Mouse (Mus musculus) left cerebral cortex, postnatal 14 days (tissue): ENCODE data around the gene Pld4. TPM values are rescaled to one million over a fixed set of nuclear protein-coding genes. Genes with fewer than 3 reads are reported as not detected.

Experiments
- DNase-seq, 2 experiments: peaks; one replicate each; pipeline ENCODE4 v3.0.0; 2021 to 2022; ENCODE audit warnings: low spot score in 2 of 2, mixed read lengths in 1 of 2
- intact Hi-C: fragments of 180-260 bp; cut with DNase I; formaldehyde crosslinking; loops from one replicate; pipeline ENCODE4 v1.15.1; 2025
- total RNA-seq, 2 experiments: library from RNA; stranded (reverse); gene quantifications; 2 replicates each; pipeline ENCODE4 v1.2.3; 2021

The Pld4 gene
- total RNA-seq, 2 experiments from 2014 or later, result 9.8 to 11.4 TPM

DNA sequence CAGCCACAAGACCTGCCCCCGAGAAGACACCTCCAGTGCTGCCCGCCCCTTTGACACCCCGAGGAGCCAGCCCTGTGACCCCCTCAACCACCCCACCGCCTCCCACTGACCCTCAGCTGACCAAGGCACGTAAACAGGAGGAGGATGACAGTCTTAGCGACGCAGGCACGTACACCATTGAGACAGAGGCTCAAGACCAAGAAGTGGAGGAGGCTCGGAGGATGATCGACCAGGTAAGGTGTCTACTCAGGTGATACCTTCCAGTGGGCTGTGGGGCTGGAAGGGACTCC lies 23.9 kb upstream of the Pld4 start:
- no peak for DNase-seq
- intact Hi-C loops, result no loop called here

DNA sequence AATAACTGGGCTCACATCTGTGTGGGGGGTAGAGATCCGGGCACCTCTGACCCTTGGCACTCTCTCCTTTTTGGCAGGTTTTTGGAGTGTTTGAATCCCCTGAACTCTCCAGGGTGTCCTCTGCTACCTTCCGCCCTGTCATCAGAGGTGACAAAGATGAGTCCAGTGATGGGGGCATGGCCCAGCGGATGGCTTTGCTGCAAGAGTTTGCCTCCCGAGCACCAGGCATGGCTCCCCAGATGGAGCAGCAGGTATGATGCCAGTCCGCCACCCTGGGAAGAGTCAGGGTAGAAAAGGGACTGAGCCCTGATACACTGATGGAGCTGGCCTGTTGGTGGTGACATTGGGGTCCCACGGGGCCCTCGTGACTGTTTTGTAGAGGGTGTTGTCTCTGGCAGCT lies 23.4 kb upstream of the Pld4 start:
- intact Hi-C loops, result no loop called here
- no peak for DNase-seq

DNA sequence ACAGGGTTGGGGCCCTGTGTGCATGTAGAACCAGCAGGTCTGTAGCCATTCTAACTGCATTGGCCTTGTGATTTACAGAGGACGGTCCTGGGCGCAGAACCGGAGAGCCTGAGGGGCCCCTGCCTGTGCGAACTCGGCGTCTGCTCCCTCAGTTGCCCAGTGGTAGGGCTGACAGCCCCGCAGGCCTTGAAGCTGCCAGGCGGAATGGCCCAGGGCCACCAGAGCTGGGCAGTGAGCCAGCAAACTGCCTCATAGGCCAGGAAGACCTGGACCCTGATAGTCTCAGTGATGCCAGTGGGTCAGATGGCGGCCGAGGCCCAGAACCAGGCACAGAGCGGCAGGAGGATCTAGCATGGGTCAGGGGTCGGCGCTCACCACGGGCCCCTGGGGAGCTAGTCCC lies 22.7 kb upstream of the Pld4 start:
- intact Hi-C loops, result no loop called here
- DNase-seq, result peak in 1 of 2 experiments; percentile 67

DNA sequence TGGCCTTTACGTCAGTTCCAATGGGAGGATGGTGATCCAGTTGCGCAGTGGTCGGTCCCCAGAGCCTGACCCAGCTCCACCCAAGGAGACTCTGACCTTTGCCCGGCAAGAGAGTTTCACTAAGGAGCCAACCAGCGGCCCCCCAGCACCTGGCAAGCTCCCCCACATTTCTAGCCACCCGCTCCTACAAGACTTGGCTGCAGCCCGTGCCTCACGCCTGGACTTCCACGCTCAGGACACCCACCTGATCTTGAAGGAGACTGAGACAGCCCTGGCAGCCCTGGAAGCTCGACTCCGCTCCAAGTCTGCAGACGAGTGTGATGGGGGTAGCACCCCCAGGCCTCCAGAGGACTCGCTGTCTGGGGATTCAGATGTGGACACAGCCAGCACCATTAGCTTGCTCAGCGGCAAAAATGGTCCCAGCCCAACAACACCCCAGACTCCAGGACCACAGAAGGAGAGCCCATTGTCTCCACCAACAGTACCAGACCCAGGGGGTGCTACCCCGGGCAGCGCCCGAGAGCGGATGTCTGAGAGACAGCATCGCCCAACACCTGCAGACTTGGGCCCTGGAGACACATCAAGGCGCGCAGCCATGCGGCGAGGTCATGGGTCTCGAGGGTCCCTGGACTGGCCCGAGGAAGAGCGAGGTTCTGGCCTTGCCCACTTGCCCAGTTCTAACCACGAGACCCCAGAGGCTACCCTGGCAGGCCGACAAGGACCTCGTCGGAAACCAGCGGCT lies 22.0 kb upstream of the Pld4 start:
- intact Hi-C loops, result no loop called here
- no peak for DNase-seq

DNA sequence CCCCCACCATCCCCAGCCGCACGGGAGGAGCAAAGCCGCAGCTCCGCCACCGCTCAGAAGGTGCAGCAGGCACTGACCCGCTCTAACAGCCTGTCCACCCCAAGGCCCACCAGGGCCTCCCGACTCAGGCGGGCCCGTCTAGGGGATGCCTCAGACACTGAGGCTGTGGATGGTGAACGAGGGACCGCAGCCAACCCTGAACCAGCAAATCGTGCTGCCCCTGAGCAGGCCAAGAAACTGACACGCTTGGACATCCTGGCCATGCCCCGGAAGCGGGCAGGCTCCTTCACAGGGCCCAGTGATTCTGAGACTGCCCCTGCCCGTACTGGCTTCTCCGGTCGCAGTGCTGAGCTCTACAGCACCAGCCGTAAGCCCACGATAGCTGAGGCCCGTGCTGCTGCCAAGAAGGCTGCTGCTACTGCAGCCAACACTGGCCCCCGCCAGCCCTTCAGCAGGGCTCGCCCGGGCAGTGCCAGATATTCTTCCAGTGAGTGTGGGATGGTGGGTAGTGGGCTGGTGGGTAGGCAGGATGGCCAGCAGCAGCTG lies 21.4 kb upstream of the Pld4 start:
- intact Hi-C loops, result no loop called here
- DNase-seq, result no peak

DNA sequence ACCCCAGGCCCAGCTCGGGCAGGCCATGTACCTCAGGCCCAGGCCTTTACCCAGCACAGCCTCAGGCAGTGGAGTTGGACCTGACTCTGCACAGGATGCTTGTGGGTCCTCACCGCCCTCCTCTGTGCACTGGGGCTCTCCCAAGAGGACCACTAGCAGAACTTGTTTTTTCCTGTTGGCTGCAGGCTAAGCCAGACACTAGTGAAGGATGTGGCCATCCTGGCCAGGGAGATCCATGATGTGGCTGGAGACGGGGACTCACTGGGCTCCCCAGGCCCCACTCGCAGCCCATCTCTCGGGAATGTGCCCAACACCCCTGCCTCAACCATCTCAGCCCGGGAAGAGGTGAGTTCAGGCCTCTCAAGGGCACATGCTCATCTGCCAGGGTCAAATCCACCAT lies 17.7 kb upstream of the Pld4 start:
- no peak for DNase-seq
- intact Hi-C loops, result loop anchor here (10.0 kb wide), 1 partner anchor 52 kb away; no protein-coding TSS in a partner anchor

DNA sequence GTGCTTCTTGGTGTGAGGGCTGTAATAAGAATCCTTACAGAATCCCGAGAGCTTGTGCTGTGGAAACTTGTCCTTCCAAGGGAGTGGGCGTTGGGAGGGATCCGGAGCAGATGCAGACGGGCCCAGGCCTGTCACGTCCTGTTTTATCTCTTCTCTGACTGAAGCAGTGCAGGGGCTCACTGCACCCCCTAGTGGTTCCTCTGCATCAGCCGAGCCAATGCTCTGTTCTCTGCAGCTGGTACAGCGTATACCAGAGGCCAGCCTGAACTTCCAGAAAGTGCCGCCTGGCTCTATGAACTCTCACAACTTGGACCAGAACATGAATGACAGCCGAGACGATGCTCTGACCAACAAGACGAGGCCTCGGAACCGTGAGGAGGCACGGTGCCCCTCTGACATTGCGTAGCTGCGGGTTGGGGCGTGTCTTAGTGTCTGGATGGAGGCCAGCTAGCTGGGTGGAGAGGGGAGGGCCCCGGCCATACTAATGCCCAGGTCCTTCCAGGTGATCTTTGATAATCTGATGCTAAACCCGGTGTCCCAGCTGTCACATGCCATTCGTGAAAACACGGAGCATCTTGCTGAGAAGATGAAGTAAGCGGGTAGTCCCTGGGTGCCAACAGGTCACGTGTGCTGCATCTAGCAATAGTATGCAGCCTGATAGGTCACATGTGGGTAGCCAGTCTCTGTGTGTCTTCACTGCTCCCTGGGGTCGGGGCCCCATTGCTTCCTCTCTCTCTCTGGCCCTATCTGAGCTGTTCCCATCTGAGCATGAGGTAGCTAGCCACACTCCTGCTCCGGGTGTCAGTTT lies 17.1 kb upstream of the Pld4 start:
- intact Hi-C loops, result loop anchor here (10.0 kb wide), 1 partner anchor 51 kb away; no protein-coding TSS in a partner anchor
- DNase-seq, result peak; percentile 90 to 96

DNA sequence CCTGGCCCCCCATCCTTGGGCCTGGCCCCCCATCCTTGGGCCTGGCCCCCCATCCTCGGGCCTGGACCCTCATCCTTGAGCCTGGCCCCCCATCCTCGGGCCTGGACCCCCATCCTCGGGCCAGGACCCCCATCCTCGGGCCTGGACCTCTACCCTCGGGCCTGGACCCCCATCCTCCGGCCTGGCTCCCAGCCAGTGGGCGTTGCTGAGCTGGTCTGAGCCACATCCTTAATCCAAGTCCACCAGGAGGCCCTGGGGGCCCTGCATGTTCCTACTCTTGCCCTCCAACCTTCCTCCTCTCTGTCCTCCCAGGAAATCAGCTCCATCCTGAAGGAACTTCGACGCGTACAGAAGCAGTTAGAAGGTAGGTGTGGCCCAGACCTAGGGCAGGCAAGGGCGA lies 16.2 kb upstream of the Pld4 start:
- intact Hi-C loops, result loop anchor here (10.0 kb wide), 1 partner anchor 51 kb away; no protein-coding TSS in a partner anchor

DNA sequence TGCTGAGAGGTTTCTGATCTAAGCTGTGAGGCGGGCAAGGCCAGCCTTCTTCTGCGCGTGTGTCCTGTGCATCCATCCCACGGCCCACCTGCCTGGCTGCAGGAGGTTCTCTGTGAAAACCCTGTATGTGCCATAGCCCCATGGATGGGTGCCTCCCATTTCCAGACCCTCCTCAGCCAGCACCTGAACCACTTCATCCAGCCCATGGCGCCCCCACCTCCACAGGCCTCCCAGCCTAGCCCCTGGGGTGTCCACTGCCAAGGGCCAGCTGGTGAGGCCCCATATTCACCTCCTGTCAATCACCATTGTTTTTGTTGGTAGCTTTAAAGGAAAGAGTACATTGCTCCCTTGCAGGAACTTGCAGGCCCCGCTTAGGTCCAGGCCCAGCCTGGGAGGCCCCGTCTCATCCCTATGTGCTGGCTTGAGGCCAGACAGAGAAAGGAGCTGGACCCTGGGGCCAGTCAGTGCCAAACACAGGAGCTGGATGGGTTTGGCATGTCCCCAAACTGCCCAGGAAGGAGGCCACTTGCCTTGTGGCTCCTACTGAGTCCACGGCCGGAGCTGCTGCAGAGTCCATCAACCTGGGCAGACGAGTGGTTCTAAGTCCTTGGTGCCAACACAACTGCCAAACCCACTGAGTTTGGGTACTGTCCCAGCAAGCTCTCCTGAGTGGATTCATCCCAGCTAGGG lies 15.4 kb upstream of the Pld4 start:
- no peak for DNase-seq
- intact Hi-C loops, result loop anchor here (10.0 kb wide), 1 partner anchor 50 kb away; no protein-coding TSS in a partner anchor

More for the DNA sequence above, 16.2 kb upstream of the Pld4 start:
- DNase-seq, result no peak

DNA sequence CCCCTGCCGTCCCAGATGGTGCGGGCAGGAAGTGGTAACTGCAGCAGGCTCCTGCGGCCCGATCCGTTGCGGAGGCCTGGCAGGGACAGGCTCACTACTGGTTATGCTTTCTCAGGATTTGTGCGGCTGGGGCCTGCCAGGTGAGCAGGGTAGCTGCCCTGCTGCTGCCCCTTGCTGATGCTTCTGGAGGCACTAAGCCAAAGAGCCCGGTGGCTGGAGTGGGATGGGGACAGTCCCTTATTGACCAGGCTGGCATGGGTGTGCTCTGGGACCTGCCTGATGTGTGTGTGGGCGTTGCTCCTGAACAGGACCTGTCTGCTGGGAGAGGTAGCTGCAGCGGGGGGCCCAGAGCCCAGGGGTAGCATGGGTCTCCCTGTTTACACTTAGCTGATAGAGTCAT lies 14.7 kb upstream of the Pld4 start:
- intact Hi-C loops, result loop anchor here (2.0 to 10.0 kb wide), 2 partner anchors 49 to 99 kb away; no protein-coding TSS in a partner anchor
- no peak for DNase-seq

DNA sequence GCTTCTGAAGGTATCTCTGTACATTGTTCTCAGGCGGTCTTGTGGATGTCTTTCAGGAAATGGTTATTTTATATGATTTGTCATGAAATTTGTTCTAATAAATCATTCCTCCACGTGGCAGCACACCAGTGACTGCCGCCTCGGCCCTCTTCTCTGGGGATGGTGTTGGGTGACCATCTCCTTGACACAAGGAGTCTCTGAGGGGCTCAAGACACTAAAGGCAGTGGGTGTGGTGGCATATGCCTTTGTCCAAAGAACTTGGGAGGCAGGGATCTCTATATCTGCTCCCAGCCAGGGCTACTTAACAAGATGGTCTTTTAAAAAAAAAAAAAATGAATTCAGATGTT lies 14.0 kb upstream of the Pld4 start:
- DNase-seq, result no peak
- intact Hi-C loops, result loop anchor here (2.0 to 10.0 kb wide), 2 partner anchors 48 to 98 kb away; no protein-coding TSS in a partner anchor

DNA sequence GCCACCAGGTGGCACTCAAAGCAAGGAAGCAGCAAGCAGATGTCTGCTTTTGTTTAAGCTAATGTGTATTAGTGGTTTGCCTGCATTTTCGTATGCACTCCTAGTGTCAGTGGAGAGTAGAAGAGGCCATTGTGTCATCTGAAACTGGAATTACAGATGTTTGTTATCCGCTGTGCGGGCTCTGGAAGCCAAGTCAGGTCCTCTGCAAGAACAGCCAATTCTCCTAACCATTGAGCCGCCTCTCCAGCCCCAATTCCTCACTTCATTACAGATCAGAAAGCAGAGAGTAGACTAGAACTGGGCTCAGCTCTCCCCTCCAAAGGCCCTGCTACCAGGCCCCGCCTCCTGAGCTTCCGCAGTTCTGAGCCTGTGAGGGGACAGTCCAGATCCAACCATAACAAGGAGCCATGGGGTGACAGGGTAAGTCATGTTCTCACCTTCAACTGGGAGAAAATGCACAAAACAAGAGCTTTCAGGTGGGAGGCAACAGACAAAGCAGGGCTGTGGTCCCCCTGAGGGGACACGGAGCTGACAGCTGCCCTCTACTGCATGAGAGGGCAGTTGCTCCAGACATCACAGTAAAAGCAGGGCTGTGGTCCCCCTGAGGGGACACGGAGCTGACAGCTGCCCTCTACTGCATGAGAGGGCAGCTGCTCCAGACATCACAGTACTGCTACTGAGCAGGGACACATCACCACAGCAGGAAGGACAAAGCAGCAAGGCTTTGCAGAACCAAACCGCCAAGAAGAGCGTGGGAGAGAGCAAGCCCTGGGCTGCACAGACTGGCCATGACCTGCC lies 13.4 kb upstream of the Pld4 start:
- DNase-seq, result peak; percentile 65 to 82
- intact Hi-C loops, result loop anchor here (2.0 to 10.0 kb wide), 2 partner anchors 48 to 98 kb away; no protein-coding TSS in a partner anchor

DNA sequence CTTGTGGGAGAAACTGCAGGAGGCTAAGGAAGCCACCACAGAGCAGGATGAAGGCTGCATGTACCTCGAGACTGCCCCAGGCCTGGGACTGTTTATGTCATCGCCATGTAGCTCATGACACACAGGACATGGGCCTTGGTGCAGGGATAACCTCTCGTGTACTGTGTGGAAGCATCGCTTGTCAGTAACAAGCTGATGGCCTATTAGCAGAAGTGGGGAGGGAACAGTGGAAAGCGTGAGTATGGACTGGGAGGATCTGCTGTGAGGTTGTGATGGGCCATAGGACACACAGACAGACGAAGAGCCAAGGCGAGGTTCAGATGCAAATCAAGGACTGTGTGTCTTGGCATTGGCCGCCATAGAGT lies 12.9 kb upstream of the Pld4 start:
- no peak for DNase-seq
- intact Hi-C loops, result loop anchor here (2.0 to 10.0 kb wide), 2 partner anchors 47 to 97 kb away; no protein-coding TSS in a partner anchor

DNA sequence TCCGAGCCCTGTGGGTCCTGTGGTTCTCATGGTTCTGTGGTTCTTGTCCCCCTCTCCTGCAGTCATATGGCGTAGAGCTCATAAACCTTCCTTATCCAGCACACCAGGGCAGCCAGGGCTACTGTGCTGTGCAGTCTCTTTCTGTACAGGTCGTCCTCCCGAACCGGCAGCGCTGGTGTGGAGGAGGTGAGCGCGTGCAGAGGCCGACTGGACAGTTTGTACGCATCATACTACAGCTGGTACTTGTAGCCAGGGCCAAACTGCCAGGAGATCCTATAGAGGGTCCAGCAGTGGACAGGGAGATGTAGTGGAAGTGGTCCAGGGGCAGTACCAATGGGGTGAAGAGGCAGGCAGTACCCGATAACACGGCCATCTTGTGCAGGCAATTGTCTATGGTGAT lies 9.5 kb upstream of the Pld4 start:
- no peak for DNase-seq
- intact Hi-C loops, result no loop called here

DNA sequence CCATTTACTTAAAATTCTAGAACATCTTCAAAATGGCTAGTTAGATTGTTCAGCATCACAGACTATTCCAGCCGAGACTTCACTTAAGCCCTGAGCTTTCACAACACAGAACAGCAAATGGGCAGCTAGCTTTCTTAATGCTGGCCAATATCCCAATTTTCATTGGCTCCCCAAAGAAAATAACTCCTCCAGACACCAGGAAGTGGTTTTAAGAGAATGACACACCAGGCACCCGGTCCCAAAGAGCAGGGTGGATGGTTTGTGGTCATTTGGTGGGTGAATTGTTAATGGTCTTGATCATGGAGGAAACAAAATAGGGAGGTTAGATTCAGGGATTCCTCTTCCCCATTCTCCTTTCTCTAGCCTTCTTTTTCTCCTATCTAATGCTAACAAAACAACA lies 8.1 kb upstream of the Pld4 start:
- intact Hi-C loops, result no loop called here
- DNase-seq, result no peak

DNA sequence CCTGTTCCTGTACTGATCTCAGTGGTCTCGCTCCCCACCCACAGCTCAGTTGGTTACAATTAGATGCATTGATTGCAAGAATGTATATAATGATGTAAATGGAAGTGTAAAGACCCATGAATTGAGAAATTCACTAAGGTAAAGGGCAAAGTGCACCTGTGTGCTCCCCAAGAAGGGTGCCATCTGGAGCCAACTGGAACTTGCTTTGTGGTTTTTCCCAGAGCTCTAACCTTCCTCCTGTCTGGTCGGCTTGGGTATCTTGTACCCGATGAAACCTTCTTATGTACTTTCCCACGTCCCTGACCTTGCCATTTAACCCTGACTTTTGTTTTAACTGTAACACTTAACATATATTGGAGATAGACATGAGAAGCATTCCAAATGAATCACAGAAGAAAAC lies 4.6 kb upstream of the Pld4 start:
- intact Hi-C loops, result no loop called here
- no peak for DNase-seq

DNA sequence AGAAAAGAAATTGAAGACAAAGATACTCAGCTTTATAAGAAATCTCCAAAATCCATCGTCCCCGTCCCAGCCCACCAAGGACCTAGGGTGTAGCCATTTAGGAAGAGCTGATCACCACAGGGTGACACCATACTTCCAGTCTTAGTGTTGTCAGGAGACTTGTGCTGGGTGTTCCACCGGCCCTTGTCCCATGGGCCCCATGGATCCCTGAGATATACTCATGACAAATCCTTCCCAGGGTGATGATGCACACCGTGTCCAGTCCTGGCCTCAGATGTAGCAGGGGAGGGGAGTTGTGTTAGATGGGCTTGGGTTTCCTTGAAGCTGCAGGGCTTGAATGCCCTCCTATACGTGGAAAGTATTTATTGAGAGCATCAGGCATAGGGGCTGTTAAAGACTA lies 2.6 kb upstream of the Pld4 start:
- intact Hi-C loops, result no loop called here
- no peak for DNase-seq

DNA sequence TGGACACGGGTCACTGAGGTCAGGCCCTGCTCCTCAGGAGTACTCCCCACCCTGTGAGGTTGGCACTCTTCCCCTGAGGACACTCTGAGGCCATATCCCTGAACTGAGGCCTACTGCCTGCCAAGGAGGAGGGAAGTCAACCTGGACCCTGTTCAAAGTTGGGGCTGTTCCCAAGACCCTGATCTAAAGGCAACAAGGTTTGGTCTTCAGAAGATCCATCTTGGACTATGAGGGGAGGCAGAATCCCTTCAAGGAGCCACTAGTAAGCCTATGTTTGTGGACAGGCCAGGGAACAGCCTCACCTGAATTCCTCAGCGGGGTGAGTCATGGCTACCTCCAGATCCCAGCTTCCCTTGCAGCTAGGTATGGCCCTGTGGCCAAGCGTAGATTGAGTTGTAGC lies 984 bp upstream of the Pld4 start:
- intact Hi-C loops, result no loop called here
- DNase-seq, result no peak

DNA sequence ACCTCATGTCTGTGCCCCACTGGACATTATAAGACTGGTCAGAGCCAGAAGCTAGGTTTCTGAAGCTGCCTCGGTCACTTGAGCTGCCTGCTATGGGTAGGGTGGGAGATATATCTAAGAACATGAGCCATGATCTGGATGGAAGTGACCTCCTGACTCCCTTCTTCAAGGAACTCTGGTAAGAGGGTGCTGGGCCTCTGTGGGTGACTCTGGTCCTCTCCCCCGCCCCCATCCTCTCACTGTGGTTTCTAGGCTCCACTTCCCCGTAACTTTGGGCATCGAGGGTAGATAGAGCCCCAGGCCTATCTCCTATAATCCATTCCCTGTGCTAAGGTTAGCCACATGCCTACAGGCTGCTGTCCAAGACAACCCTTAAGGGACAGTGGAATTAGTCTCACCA lies 956 bp downstream of the Pld4 start:
- intact Hi-C loops, result no loop called here
- no peak for DNase-seq
